Mouse (Mus musculus): ENCODE measurements at regions not wholly inside any gene's neighbourhood (a gene's known extent, or its start where the extent isn't known, plus 50 kb on each side); places are given as distances from the start of the nearest gene placed in this dataset.

DNA sequence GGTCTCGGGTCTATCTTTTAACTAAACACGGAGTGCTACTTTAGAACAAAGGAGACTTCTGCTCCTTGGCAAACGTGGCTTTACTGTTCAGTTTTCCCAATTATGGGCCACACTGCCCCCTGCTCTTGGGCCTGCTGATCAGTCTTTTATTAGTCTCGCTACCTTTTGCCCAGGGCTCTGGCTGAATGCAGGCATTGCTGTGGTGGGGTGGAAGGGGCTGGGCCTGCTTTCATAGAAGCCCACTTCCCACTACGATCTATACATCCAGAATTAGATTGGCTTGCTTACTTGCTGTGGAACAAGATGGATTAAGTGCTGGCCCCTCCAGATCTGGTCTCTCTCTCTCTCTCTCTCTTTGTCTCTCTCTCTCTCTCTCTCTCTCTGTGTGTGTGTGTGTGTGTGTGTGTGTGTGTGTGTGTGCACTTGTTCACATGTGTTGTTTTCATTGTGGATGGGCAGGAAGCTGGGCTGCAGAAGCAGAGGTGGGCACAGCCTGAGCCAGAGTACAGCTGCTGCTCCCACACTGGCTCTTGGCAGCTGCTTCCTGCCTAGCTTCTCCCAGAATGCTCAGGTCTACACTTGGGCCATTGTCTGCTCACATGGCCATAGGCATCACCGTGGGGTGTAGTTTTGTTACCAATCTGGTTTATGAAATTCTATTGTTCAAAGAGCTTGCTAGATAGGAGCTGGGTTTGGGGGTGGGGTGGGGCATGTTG, 241.8 kb upstream of the Gm10131 start:
- TF ChIP-seq POLR2A (IDR thresholded peaks at IDR 0.05; ENCODE audit: extremely low read depth, insufficient read depth, low read length) (no peak), CTCF (IDR thresholded peaks at IDR 0.05; ENCODE audit: extremely low read depth, insufficient read depth, low read length) (no peak)

All from cortical plate, adult 2 months (tissue).